Mouse (Mus musculus): ENCODE measurements around the gene Cnrip1.
"Not testable (repeated sequence)": the region's sequence is repeated elsewhere in the genome, so short reads cannot be mapped to it uniquely, and the experiment has no call there.

Gene Cnrip1

GRCm38 (mm10) chr11:17051545-17052475 lies at the start of gene Cnrip1, which contains the start of gene Plek:
TSS of gene Cnrip1 (plus strand) at chr11:17051586.
TSS of gene Plek (minus strand) at chr11:17052381.
- in situ Hi-C loops (cut with MboI, MseI): no loop called here

GRCm38 (mm10) chr11:17002739-17003373 lies 48.5 kb upstream of the Cnrip1 start:
- in situ Hi-C loops (cut with MboI, MseI): loop anchor here (5.0 kb wide), 2 partner anchors 209 to 286 kb away; partner anchors contain the start of gene Pno1

GRCm38 (mm10) chr11:17003757-17004156 lies 47.6 kb upstream of the Cnrip1 start:
- in situ Hi-C loops (cut with MboI, MseI): loop anchor here (5.0 kb wide), 2 partner anchors 209 to 286 kb away; partner anchors contain the start of gene Pno1

GRCm38 (mm10) chr11:17004899-17005846 lies 46.2 kb upstream of the Cnrip1 start:
- in situ Hi-C loops (cut with MboI, MseI): loop anchor here (5.0 kb wide), 2 partner anchors 207 to 288 kb away; partner anchors contain the start of gene Pno1

- in situ Hi-C loops (cut with MboI, MseI): not testable (repeated sequence)
Observed at GRCm38 (mm10) chr11:17006526-17006925, 44.9 kb upstream of the Cnrip1 start.

GRCm38 (mm10) chr11:17007517-17008173 lies 43.7 kb upstream of the Cnrip1 start:
- in situ Hi-C loops (cut with MboI, MseI): no loop called here

- in situ Hi-C loops (cut with MboI, MseI): no loop called here
Observed at GRCm38 (mm10) chr11:17008498-17008941, 42.9 kb upstream of the Cnrip1 start.

- in situ Hi-C loops (cut with MboI, MseI): no loop called here
Observed at GRCm38 (mm10) chr11:17012948-17013347, 38.4 kb upstream of the Cnrip1 start.

GRCm38 (mm10) chr11:17019328-17019727 lies 32.1 kb upstream of the Cnrip1 start:
- in situ Hi-C loops (cut with MboI, MseI): no loop called here

- in situ Hi-C loops (cut with MboI, MseI): no loop called here
Observed at GRCm38 (mm10) chr11:17023206-17023605, 28.2 kb upstream of the Cnrip1 start.

GRCm38 (mm10) chr11:17023984-17024383 lies 27.4 kb upstream of the Cnrip1 start:
- in situ Hi-C loops (cut with MboI, MseI): no loop called here

- in situ Hi-C loops (cut with MboI, MseI): no loop called here
Observed at GRCm38 (mm10) chr11:17045806-17046205, 5.6 kb upstream of the Cnrip1 start.

GRCm38 (mm10) chr11:17052476-17053049 lies 1.2 kb downstream of the Cnrip1 start:
- in situ Hi-C loops (cut with MboI, MseI): no loop called here

- in situ Hi-C loops (cut with MboI, MseI): not testable (repeated sequence)
Observed at GRCm38 (mm10) chr11:17069360-17069759, 18.0 kb downstream of the Cnrip1 start.

GRCm38 (mm10) chr11:17075656-17076055 lies 24.3 kb downstream of the Cnrip1 start:
- in situ Hi-C loops (cut with MboI, MseI): no loop called here

- in situ Hi-C loops (cut with MboI, MseI): no loop called here
Observed at GRCm38 (mm10) chr11:17082086-17082485, 30.7 kb downstream of the Cnrip1 start.

GRCm38 (mm10) chr11:17082953-17083352 lies 31.6 kb downstream of the Cnrip1 start:
- in situ Hi-C loops (cut with MboI, MseI): no loop called here

GRCm38 (mm10) chr11:17083455-17083854 lies 32.1 kb downstream of the Cnrip1 start:
- in situ Hi-C loops (cut with MboI, MseI): no loop called here

- in situ Hi-C loops (cut with MboI, MseI): no loop called here
Observed at GRCm38 (mm10) chr11:17083866-17084265, 32.5 kb downstream of the Cnrip1 start.

GRCm38 (mm10) chr11:17086106-17086505 lies 34.7 kb downstream of the Cnrip1 start:
- in situ Hi-C loops (cut with MboI, MseI): no loop called here
